Mouse (Mus musculus) CD4-positive, CD25-positive, alpha-beta regulatory T cell, adult 4 months (primary cell): ENCODE measurements around the gene Naa50. TPM values are rescaled to one million over a fixed set of nuclear protein-coding genes. Genes with fewer than 3 reads are reported as not detected.

Experiments used
- ATAC-seq: one replicate; pipeline ENCODE4 v1.8.0; 2017
- polyA plus RNA-seq, 2 experiments: library from polyadenylated mRNA; unstranded; fragments of 100-300 nt; shearing (Covaris generic); gene quantifications; one replicate each; pipeline ENCODE4 v1.2.1; 2017

Naa50 gene
- polyA plus RNA-seq: 10 to 100 TPM; 22.0 to 22.1 TPM

DNA sequence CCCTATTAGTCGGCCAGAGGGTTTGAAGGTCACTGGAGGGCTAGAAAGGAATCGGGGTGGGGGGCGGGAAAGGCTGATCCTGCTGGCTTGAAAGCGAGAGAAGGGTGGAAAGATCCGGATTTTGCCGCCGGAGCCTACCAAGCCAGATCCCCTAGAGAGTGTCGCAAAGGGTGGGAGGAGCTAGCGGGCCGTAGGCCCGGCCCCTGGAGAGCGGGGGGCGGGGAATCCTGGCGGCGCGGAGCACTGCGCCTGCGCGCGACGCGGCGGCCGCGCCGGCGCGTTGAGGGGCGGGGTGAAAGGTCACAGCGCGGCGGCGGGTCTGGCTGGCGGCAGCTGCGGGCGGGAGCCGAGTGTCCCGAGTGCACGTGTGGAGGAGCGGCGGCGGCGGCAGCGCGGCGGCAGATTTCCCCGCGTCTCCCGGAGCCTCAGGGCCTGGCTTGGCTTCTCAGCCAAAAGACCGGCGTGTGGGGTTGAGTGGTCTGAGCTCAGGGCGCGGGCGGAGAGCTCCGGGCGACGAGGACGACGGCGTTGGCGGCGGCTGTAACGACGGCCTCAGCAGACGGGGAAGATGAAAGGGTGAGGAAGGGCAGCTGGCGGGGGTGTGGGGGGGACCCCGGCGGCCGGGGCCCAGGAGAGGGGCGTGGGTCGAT, at the start of gene Naa50, which contains the start of gene Atp6v1a:
Naa50 (plus strand) TSS at position 295 of the 650 bp plus-strand sequence.
Atp6v1a (minus strand) TSS at position 170 of the 650 bp plus-strand sequence.
- peak; percentile 66 for ATAC-seq

DNA sequence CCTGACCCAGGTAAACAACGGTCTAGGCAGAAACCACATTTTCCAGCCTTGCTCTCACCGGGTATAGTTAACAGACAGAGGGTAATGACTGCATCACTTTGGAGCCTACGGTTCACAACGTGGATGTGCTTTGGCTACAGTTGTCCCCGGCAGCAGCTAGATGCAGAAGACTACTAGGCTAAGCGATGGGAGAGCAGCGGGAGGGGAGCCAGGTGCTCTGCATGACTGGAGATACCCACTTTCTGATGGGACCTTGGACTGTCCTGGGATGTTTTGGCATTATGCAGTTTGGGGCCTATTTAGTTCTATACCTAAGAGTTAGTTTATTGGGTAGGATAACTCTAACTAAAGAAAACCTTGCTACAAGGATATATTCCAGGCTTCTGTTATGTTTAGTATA, 40.3 kb upstream of the Naa50 start:
- ATAC-seq: no peak

DNA sequence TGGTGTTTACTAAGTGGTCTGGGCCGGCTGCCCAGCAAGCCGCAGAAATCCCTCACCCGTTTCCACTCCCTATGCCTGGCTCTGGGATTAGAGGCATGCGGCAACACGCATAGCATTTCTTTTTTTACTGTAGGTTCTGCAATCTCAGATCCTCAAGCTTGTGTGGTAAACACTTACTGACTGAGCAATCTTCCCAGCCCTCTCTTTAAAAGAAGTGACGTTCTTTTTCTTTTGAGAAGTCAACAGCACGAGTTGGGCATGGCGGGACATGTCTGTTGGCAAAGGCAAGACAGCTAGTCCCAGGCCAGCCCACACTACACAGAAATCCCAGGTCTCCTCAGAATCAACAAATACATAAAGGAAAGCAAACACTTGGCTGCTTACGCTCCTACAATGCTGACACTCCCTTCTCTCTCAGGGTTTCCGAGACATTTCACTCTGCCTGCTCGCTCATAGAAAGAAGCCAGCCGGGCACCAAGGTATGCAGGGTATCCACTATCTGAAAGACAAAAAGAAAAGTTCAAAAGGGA, 38.4 kb upstream of the Naa50 start:
- ATAC-seq: no peak

DNA sequence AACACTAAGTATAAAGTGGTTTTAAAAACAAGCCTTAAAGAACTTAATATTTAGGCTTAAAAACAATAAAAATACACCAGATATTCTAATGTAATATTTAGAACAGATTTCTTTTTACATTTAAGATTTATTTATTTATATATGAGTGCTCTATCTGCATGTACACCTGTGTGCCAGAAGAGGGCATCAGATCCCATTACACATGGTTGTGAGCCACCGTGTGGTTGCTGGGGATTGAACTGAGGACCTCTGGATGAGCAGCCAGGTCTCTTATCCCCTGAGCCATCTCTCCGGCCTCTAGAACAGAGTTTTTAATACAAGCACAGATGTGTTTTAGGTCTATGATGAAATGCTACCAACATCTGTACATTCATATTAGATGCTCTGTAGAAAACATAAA, 36.7 kb upstream of the Naa50 start:
- ATAC-seq: no peak

DNA sequence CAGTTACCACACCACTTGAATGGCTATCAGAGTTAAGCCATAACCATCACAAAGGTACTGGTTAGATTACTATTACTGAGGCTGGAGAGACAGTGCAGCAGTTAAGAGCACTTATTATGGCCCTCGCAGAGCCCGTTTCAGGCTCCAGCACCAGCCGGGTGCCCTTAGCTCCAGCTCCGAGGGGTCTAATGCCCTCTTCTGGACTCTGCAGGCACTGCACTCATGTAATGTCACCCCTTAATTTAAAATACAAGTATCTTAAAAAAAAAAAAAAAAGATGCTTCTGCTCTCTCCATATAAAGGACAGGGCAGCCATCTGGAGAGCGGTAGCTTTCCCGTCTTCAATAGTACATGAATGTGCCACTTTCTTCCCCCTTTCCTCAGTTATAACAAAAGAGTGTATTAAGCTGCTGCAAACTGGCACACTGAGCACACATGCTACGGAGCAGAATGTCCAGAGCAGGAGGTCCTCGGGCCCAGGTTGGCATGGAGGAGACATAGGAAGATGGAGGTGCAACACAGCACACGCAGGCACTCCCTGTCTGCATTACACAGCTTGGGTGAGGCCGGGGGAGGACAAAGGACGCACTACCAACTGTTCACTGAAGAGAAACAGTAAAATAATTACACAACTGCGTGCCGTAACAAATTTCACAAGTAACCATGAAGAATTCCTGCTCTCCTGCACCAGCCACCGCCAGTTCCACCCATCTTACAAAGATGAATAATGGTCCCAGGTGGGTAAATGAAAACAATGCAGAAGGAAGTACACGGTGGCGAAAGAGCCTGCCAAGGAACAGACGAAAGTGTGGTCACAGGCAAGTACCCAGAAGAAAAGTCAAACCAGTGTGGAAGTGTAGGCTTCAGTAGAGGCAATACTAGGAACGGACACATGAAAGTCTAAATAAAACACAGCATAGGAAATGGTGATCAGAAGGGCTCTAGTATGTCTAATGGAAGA, 35.5 kb upstream of the Naa50 start:
- ATAC-seq: no peak

DNA sequence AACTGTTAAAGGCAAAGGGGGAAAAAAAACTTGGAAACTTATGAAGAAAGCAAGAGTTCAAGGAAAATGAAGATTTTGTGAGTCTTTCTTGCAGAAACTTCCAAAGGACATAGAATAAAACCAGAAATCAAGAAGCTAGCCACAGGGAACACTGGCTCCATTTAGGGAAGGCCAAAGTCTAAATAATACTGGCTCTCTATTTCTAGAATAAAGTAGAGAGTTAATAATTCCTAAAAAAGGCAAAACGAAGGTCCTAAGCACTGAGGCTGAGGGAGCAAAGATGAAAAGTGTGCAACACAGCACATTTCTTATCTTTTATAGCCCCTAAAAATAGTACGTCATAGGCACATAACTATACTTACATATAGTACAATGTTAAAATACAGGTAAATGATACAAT, 34.4 kb upstream of the Naa50 start:
- no peak for ATAC-seq

DNA sequence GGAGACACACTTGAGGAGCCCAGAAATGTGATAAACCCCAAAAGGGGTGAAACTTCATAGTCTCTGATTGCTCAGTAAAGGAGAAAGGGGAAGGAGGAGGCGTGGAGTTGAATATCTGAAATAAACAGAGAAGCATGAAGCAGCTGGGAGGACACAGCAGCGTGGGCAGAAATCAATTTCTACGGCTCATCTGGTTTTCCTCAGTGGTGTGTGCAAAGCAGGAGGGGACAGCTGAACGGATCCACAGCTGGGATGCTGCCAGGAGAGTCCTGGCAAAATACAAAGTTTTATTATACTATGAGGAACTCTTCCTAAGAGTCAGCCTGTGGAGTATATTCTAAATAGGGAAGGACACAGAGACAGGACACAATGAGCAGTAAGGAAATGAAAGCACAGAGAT, 30.6 kb upstream of the Naa50 start:
- no peak for ATAC-seq

DNA sequence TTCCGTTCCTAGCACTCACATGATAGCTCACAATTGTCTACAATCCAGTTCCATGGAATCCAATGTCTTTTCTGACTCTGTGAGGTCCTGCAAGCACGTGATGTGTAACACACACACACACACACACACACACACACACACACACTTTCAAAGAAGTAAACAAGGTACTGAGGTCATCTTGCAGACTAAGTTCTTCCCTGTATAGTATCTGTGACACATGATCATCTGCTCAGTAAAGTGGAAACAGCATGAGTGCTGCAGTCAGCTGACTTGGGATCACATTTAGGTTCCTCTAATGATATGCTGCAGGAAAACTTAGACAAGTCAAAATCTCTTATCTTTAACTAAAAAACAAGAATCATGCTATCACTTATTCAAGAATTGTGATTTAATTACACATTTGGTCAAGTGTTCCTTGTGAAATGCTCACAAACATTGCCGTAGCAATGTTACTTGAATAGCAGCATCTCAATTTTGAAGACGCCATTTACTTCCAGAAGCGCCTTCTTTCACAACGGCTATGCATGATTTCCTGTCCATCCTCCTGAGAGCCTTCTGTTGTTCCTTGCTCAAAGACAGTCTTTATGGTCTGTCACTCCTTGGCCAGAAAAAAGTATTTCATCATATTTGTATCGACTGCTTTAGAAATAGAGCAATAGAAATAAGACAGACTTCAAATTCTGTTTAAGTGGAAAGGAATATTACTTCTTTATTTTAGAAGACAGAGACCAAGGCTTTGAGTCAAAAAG, 19.7 kb upstream of the Naa50 start:
- no peak for ATAC-seq

DNA sequence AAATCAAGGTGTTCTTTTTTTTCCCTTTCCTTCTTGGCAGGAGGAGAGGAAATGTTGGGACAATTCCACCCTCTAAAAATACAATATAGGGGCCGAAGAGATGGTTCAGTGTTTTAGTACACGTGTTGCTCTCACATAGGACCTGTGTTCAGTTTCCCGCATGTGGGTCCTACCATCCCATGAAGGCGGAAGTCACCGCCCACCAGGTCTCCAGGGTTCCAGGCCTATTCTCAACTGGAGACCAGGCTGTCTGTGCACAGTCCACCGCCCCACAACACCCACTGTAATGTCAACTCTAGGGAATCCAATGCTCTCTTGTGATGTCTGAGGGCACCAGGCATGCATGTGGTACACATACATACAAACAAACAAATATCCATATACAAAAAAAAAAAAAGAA, 17.5 kb upstream of the Naa50 start:
- ATAC-seq: no peak

DNA sequence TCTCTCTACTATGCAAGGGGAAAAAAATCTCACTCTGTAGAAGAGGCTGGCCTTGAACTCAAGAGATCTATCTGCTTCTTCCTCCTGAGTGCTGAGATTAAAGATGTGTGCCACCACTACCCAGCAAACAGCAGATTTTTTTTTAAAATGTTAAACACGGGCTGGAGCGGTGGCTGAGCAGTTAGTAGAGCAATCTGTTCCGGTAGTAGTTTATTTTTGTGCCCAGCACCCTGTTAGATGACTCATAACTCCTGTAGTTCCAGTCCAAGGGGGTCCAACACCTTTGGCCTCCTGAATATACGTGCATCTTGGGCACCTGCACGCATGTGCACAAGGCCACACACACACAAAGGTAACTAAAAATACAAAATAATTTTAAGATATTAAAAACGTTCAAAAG, 17.1 kb upstream of the Naa50 start:
- no peak for ATAC-seq

DNA sequence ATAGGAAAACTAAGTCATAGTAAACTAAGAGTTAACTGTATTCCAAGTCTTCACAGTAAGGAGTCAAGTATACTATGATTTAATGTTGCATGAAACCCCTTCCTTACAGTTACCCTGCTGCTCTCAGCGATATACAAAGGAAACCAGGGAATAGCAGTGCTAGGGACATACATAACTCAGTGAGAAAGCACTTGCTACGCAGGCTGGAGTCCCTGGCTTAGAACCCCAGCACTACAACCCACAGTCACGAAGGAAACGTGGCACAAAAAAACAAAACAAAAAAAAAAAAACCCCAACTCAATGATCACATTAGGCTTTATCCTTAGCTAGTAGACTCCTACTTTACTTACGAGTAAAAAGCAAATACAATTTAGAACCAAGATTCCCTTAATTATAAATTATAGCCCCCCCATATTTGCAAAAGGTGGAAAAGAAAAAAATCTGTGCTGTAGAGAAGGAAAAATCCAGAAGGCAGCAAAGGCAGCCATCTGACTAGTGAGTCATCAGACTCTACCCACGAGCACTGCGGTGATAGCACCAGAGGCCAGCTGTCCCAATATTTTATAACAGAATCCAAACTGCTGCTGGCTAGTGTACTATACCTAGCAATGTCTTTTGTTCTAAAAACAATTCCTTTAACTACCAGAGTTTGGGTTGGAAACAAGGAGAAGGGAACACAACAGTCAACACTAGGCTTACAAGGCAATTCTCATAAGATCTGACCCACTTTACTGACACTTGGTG, 16.5 kb upstream of the Naa50 start:
- no peak for ATAC-seq

DNA sequence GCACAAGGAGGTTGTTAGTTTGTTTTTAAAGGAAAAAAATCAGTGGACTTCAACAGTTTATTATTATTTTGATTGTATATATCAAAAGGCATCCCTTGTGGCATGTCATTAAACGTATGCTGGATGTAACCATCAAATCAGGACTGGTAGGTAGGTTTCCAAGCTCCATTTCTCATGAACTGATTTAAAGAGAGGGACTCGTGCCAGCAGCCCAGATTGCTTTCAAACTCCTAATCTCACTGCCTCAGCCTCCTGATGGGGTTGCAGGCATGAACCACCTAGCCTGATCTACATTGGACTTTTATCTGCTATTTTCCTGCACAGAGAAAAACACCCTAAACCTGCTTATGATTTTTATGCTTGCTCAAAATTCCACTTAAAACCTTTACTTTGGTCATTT, 15.8 kb upstream of the Naa50 start:
- no peak for ATAC-seq

DNA sequence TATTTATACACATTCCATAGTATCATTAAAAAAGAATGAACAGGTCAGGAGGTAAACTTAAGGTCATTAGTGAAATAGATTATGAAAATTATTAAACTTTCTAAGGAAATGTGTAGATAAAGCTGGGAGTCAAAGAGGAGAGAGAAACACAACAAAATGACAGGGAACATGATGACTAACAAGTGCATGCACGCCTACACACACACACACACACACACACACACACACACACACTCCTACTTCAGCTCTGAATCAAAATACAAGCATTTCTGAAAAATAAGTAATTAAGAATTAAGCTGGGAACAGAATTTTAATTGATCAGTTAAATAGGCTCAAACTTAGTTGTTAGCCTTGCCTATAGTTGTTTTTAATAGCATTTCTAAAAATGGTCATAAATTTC, 14.9 kb upstream of the Naa50 start:
- no peak for ATAC-seq

DNA sequence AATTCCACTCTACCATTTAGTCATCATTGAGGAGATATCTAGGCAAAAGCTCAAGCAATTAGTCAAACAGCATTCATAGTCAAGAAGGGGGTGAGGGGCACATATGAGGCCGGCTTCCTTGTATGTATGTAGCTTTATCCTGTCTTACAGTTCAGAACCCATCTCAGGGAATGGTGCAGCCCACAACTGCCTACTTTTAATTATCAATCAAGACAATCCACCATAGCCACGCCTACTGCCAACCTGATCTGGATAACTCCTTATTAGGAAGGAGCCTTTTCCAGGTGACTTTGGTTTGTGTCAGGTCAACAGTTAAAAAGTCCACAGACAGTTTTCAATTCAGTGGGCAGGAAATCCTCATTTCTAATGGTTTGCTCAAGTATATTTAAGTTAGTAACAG, 14.2 kb upstream of the Naa50 start:
- ATAC-seq: no peak

DNA sequence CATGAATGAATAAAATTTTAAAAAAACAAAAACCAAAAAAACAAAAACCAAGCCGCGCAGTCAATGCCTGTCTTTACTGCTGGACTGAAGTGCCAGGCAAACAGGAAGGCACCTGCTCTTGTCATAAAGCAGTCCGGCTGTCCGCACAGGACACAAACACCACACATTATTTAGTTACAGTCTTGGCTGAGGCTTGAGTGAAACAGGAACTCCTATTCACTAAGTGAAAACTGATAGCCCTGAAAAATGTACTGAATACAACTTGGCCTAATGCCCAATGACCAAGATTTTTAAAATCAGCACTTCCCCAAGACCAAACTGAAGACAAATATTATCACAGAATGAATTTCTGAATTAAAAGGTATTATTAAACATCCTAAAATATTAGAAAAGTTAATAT, 13.2 kb upstream of the Naa50 start:
- ATAC-seq: no peak

DNA sequence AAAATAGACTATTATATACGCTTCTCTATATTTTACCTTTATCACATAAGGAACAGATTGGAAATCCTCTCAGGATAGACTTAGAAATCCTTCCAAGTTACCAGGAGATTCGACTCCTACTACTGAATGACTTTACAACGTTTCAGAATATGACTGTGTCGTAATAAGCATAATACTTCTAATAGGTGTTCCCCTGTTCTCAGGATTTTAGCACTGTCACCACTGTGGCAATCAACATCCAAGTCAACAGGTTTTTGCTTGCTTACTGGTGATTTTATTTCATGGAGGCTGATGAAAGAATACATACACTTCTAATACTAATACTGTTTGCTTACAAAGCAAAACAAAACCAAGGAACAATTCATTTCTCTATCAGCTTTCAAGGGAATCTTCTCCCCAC, 7.3 kb upstream of the Naa50 start:
- no peak for ATAC-seq

DNA sequence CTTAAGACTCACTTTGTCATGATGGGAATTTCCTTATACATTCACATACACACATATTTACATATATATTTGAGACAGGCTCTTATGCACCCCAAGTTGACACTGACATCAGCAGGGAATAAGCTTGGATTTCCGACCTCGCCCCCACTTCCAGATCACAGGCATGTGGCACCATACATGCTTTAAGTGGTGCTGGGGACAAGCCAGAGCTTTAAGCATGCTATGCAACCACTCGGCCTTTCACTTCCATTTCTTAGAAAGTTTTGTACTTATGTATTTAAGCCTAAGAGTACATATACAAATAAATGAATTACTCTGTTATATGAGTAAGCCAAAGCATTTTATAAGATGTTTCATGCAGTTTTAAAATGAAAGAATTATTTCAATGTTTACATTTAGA, 6.4 kb upstream of the Naa50 start:
- no peak for ATAC-seq

DNA sequence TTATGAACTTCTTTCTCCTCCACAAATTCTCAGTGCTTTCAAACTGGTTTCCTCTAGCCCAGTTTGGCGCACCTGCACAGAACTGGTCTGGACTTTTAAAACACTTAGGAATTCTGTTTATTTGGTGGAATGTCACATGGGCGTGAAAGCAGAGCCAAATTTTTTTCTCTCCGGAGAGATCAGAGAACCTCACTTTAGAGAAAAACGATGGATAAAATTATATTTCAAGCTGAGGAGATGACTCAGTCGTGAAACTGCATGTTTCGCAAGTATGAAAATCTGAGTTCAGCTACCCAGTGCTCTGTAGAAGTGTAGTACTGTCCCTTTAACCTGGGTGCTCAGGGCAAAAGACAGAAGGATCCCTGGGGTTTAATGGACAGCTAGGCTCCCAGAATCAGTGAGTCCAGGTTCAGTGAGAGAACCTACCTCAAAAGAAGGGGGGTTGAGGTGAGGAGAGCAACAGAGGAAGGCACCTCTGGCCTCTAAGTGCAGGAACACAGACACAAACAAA, 3.1 kb upstream of the Naa50 start:
- ATAC-seq: no peak

DNA sequence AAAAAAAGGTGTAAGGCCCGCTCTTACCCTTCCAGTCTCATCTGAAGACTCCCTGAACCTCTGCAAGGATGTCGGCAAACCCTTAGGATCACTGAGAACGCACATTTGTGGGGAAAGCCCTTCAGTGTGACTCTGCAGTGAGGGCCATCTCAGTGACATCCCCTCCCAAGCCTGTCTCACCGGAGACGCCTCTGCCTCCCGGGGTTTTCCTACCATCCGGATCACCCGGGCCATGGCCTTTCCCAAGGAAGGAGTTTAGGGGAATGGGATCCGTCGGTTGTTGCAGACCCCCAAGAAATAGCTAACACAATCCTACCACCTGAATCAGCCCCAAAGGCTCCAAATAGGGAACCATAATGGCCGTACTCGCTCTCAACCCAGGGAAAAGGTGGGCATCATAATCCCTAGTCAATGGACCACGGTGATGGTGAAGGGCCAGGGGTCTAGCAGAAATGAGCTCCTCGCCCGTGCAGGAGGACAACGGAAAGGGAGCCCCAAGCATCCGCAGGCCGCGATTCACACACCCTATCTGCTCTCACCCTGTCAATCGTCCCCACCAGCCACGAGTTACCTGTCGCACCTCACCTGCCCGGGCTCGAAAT, 1.2 kb upstream of the Naa50 start:
- ATAC-seq: no peak

DNA sequence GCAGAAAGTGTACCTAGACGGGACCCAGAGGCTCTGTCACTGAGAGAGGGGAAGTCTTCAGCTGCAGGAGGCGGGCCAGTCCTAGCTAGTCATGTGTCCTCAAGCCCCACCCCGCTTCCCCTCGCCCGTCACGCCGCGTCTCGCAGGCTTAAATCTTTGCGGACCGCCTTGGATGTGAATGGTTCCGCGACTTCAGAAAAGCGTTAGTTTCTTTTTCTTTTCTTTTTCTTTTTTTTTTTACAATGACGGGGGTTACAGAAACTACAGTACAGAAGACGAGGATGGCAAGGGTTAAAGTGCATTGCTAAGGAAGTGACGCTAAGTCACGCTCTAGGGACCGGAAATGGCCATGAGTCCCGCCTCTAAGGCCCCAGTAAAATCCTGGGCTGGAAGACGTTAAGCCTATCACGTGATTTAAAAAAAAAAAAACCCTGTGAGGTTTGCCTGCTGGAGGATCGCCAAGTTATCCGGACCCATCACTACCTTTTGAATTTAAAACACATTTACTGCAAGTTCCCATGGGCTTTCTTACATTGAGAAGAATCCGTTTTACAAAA, 573 bp upstream of the Naa50 start:
- peak; percentile 83 for ATAC-seq

DNA sequence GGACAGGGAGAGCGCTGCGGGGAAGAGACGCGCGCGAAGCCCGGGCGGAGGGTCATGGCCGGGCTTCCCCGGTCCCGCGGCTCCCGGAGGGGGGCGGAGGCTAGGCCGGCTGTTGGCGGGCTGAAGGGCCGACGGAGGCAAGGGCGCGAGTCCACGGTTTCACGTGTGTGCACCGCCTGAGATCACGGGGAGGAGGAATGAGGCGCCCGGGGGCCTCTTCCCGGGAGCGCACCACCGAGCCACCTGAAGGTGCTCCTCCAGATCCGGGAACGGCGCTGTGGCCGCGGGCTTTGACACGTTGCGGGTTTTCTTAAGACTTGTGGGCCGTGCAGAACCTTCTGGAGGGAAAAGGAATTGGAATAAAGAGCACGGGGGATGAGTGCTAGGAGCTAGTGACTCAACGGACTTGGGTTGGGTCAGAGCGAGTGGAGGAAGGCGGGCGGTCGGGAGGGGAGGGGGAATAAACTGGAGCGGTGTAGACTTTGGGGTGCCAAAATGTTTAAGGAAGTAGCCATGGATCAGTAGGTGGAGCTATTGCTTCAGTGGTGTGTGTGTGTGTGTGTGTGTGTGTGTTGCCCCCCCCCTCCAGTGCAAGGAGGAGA, 657 bp downstream of the Naa50 start:
- peak; percentile 23 for ATAC-seq
